Mouse (Mus musculus) olfactory bulb, adult 2 months (tissue): ENCODE results near the gene Klhdc10.

Experiments
- CTCF ChIP-seq: fragments of 200-500 bp; IDR thresholded peaks from 2 replicates; pipeline ENCODE4 v1.5.1; 2012; ENCODE audit warnings: low read depth, mild to moderate bottlenecking, low read length, moderate library complexity; ENCODE audit not compliant: insufficient read depth
- POLR2A ChIP-seq: fragments of 200-500 bp; IDR thresholded peaks from 2 replicates; pipeline ENCODE4 v1.6.1; 2012; ENCODE audit warnings: mild to moderate bottlenecking, low read depth, low read length, moderate library complexity; ENCODE audit not compliant: insufficient read depth

GRCm38 (mm10) chr6:30390714-30391697 is 10.7 kb upstream of the Klhdc10 start, which contains the start of gene Zc3hc1:
- TF ChIP-seq POLR2A (peak; percentile 67), CTCF (no peak)
